Mouse (Mus musculus): ENCODE data around the gene Mmp8. TPM values are rescaled to one million over a fixed set of nuclear protein-coding genes. Genes with fewer than 3 reads are reported as not detected.

Mmp8 gene
- not detected for total RNA-seq (2021)
- long read RNA-seq, experiment 1: 0 reads
- long read RNA-seq, experiment 2: 0 reads

GRCm38 (mm10) chr9:7558221-7559017, at the start of gene Mmp8:
Mmp8 (plus strand) TSS chr9:7558456.
- no peak for DNase-seq (ENCODE audit: low spot score in 2 of 2)
- intact Hi-C loops (cut with DNase I): no loop called here

DNA sequence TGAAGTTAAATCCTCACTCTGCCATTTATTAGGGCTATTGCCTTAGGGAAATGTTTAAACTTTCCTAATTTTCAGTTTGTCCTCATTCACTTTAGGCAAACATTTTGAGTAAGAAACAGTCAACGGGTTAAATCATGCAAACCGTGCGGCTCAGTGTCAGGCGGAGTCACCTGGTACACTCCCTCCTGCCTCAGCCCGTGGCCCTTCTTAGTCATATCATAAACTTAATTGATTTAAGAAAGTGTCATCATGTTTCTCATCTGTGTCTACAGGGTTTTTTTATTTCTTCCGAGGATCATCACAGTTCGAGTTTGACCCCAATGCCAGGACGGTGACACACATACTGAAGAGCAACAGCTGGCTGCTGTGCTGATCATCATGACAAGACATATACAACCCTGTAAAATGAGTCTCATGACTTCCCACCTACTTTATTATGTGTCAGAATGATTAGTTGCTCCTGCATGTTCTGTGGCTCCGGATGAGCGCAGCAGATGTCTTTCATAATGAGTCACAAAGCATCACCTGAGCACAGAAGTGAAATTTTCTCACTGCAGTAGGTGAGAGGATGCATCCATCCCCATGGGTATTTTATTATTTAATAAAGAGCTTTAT, 48.5 kb upstream of the Mmp8 start:
- no peak for DNase-seq (ENCODE audit: low spot score in 2 of 2)
- intact Hi-C loops (cut with DNase I): no loop called here

GRCm38 (mm10) chr9:7517944-7518571, 40.2 kb upstream of the Mmp8 start:
- no peak for DNase-seq (ENCODE audit: low spot score in 2 of 2)
- intact Hi-C loops (cut with DNase I): no loop called here

DNA sequence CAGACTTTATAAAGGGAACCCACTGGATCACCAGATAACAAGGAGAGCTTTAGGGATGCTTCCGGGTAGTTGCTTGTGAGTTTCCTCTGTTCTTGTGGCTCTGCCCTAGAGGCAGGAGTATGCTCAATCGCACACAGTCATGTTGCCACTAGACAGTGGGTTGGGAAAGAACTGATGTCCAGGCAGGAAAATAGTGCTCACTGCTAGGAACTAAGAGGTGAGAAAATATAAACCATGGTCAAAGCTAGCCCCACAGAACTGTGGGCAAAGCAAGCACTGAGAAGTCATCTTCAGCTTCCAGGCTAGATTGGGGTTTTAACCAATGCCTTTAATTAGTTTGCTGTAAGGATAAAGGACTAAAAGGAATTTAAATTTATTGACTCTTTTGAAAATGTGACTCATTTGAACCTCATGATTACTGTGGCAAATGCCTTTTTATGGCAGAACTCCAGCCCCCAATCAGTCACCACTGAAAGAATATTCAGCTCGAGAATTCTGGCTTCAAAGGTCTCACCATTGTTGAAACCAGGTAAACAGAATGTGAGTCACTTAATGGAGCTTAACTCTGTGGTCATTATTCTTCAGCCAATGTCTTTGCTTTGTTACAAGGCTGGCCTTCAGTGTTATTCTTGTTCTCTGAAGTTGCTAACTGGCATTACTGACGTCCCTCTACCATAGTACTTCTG, 31.9 kb upstream of the Mmp8 start:
- no peak for DNase-seq (ENCODE audit: low spot score in 2 of 2)
- intact Hi-C loops (cut with DNase I): no loop called here

DNA sequence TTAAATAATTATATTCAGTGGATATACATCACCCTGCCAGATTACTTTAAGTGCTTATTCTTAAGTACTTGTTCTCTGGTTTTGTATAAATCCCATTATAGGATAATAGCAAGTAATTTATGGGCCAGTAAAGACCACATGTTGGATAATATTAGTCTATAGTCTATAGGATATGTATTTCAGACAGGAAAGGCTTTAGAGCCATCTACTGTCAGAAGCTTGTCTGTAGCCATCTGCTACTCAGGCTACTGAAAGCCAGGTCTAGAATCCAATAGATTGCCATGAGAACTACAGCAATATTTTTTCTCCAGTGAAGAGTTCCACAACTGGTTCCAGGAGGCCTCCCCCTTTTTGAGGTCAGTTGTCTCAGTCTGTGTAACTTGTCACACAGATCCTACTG, 15.5 kb upstream of the Mmp8 start:
- intact Hi-C loops (cut with DNase I): no loop called here
- DNase-seq (ENCODE audit: low spot score in 2 of 2): no peak

- intact Hi-C loops (cut with DNase I): no loop called here
Observed at GRCm38 (mm10) chr9:7544923-7545457, 13.3 kb upstream of the Mmp8 start.

GRCm38 (mm10) chr9:7545471-7545870, 12.8 kb upstream of the Mmp8 start:
- DNase-seq (ENCODE audit: low spot score in 2 of 2): peak in 1 of 2 experiments; percentile 8

More at GRCm38 (mm10) chr9:7544923-7545457, 13.3 kb upstream of the Mmp8 start:
- DNase-seq (ENCODE audit: low spot score in 2 of 2): no peak

DNA sequence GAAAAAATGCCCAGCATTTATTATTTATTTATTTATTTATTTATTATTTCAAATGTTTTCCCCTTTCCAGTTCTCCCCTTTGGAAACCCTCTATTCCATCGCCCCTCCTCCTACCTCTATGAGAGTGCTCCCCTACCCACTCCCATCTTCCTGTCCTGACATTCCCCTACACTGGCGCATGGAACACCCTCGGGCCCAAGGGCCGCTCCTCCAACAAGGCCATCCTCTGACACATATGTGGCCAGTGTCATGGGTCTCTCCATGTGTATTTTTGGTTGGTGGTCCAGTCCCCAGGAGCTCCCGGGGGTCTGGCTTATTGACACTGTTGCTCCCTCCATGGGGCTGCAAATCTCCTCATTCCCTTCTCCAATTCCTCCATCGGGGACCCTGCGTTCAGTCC, 12.3 kb upstream of the Mmp8 start:
- no peak for DNase-seq (ENCODE audit: low spot score in 2 of 2)

More at GRCm38 (mm10) chr9:7545471-7545870, 12.8 kb upstream of the Mmp8 start:
- intact Hi-C loops (cut with DNase I): no loop called here

GRCm38 (mm10) chr9:7551943-7552342, 6.3 kb upstream of the Mmp8 start:
- no peak for DNase-seq (ENCODE audit: low spot score in 2 of 2)
- intact Hi-C loops (cut with DNase I): no loop called here

More for the DNA sequence above, 12.3 kb upstream of the Mmp8 start:
- intact Hi-C loops (cut with DNase I): no loop called here

- intact Hi-C loops (cut with DNase I): no loop called here
- DNase-seq (ENCODE audit: low spot score in 2 of 2): no peak
Observed at GRCm38 (mm10) chr9:7553536-7553935, 4.7 kb upstream of the Mmp8 start.

- no peak for DNase-seq (ENCODE audit: low spot score in 2 of 2)
- intact Hi-C loops (cut with DNase I): no loop called here
Observed at GRCm38 (mm10) chr9:7554382-7554781, 3.9 kb upstream of the Mmp8 start.

GRCm38 (mm10) chr9:7560026-7560425, 1.8 kb downstream of the Mmp8 start:
- intact Hi-C loops (cut with DNase I): no loop called here
- no peak for DNase-seq (ENCODE audit: low spot score in 2 of 2)

- DNase-seq (ENCODE audit: low spot score in 2 of 2): no peak
- intact Hi-C loops (cut with DNase I): no loop called here
Observed at GRCm38 (mm10) chr9:7567376-7567775, 9.1 kb downstream of the Mmp8 start.

- intact Hi-C loops (cut with DNase I): no loop called here
- no peak for DNase-seq (ENCODE audit: low spot score in 2 of 2)
Observed at GRCm38 (mm10) chr9:7567923-7568322, 9.7 kb downstream of the Mmp8 start.

DNA sequence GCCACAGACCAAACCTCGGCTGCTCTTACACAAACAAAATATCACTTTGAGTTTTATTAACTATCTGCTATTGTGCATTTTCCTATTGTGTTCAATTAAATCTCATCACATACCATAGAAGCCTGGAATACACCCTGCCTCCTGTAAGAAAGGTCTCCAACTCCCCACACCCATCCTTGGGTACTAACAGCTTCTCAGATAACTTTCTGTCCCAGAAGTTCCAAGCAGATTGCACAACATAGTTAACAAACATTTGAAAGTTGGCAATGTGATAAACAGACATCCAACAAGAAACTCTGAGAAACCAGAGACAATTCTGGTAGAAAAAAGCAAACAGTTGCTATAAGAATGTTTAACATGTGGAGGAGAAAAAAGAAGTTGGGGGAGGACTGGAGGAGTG, 12.2 kb downstream of the Mmp8 start:
- intact Hi-C loops (cut with DNase I): no loop called here
- DNase-seq (ENCODE audit: low spot score in 2 of 2): no peak

- intact Hi-C loops (cut with DNase I): no loop called here
- no peak for DNase-seq (ENCODE audit: low spot score in 2 of 2)
Observed at GRCm38 (mm10) chr9:7571162-7571561, 12.9 kb downstream of the Mmp8 start, which contains the start of gene Mmp27. Mmp27 (plus strand) TSS chr9:7571396.

DNA sequence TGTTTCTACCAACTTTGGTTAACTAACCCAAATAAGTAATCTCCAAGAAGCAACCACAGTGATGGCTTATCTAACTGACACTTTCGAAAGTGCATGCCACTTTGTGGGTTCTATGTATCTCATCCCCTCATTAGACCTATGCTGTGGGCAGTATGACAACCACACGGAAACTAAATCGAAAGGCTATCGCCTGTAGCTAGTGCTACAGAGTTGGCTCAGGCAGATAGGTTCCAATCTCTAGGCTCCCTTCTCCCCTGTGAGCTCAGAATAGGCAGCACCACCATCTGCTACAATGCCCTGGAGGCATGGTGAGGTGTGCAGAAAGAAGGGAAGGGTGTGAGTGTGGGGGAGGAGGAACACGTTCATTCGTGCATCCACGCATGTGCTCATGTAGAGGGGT, 13.9 kb downstream of the Mmp8 start:
- intact Hi-C loops (cut with DNase I): no loop called here
- DNase-seq (ENCODE audit: low spot score in 2 of 2): no peak

GRCm38 (mm10) chr9:7572663-7573308, 14.5 kb downstream of the Mmp8 start:
- no peak for DNase-seq (ENCODE audit: low spot score in 2 of 2)

GRCm38 (mm10) chr9:7575526-7575925, 17.3 kb downstream of the Mmp8 start:
- intact Hi-C loops (cut with DNase I): no loop called here
- no peak for DNase-seq (ENCODE audit: low spot score in 2 of 2)

More at GRCm38 (mm10) chr9:7572663-7573308, 14.5 kb downstream of the Mmp8 start:
- intact Hi-C loops (cut with DNase I): no loop called here
